39 mouse cellular contexts compared by ENCODE assay signal in the genomic region with DNA sequence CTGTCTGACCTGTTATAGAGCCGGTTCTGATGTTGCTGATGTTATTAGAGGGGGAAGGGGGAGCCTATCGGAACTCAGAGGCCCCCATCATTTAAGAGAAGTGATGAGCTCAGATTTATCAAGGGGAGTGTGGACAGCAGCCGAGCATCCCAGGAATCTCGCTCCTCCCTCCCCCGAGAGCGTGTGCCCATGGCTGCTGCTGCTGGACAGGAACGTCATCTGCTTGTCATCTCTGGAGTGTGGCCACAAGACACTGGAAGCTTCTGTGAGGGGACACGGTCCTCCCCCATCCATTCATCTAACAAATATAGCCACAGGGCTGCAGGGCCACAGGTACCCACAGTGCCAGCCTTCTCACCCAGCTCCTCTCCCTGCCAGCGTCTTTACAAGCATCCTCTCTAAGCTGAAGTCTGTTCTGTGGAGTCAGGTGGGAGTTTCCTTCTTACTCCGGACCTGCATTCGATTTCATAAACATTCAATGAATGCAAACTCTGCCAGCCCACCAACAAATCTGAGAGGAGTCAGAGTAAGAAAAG. TPM values are rescaled to one million over a fixed set of nuclear protein-coding genes. Genes with fewer than 3 reads are reported as not detected.
"Had no signal": no experiment of that assay in that cellular context is flagged by ENCODE, and none has a peak within 500 bp of the region (broad histone marks: within the 10 kb centered on the region; RNA-seq: fewer than 3 reads in every experiment).

No protein-coding gene starts in this region.

- H3K36me3 ChIP-seq: liver, embryonic 13.5 days; liver, embryonic 15.5 days; lung, embryonic 15.5 days; midbrain, embryonic 13.5 days; midbrain, embryonic 15.5 days had no signal

- H3K27ac ChIP-seq: limb, embryonic 10.5 days; limb, embryonic 12.5 days; limb, embryonic 13.5 days; limb, embryonic 15.5 days; liver, embryonic 12.5 days; liver, embryonic 13.5 days; liver, embryonic 14.5 days; liver, embryonic 15.5 days; lung, embryonic 15.5 days; macrophage; midbrain, embryonic 10.5 days; midbrain, embryonic 12.5 days; midbrain, embryonic 13.5 days; midbrain, embryonic 15.5 days; neural tube, embryonic 12.5 days; neural tube, embryonic 13.5 days had no signal

- H3K9me3 ChIP-seq: limb, embryonic 10.5 days; limb, embryonic 12.5 days; limb, embryonic 13.5 days; limb, embryonic 15.5 days; liver, embryonic 12.5 days; liver, embryonic 13.5 days; liver, embryonic 15.5 days; lung, embryonic 15.5 days; megakaryocyte, embryonic 14.5 days; midbrain, embryonic 10.5 days; midbrain, embryonic 12.5 days; midbrain, embryonic 13.5 days; midbrain, embryonic 15.5 days; neural tube, embryonic 12.5 days; neural tube, embryonic 13.5 days had no signal

- ATAC-seq: liver, embryonic 12.5 days; liver, postnatal 0 days; lung, postnatal 0 days; midbrain, embryonic 13.5 days; midbrain, embryonic 15.5 days; midbrain, embryonic 16.5 days had no signal

- H3K4me1 ChIP-seq: midbrain, embryonic 12.5 days had no signal

- H3K4me3 ChIP-seq: limb, embryonic 10.5 days; limb, embryonic 12.5 days; limb, embryonic 13.5 days; limb, embryonic 15.5 days; liver, embryonic 12.5 days; liver, embryonic 13.5 days; liver, embryonic 15.5 days; lung, embryonic 15.5 days; megakaryocyte, embryonic 14.5 days; midbrain, embryonic 10.5 days; midbrain, embryonic 12.5 days; midbrain, embryonic 13.5 days; midbrain, embryonic 15.5 days; neural tube, embryonic 12.5 days; neural tube, embryonic 13.5 days had no signal

- H3K4me2 ChIP-seq: limb, embryonic 12.5 days; limb, embryonic 13.5 days; limb, embryonic 15.5 days; liver, embryonic 11.5 days; liver, embryonic 12.5 days; liver, embryonic 13.5 days; liver, embryonic 15.5 days; lung, embryonic 14.5 days; lung, embryonic 15.5 days; midbrain, embryonic 12.5 days; midbrain, embryonic 13.5 days; midbrain, embryonic 15.5 days; neural tube, embryonic 12.5 days; neural tube, embryonic 13.5 days had no signal

- H3K27me3 ChIP-seq: midbrain, embryonic 13.5 days; midbrain, embryonic 15.5 days had no signal

- DNase-seq: left cerebral cortex, postnatal 4 days; liver; liver, embryonic 13.5 days; liver, postnatal 0 days; lung, adult 18-20 months; lung, adult 2 months; lung, embryonic 14.5 days; lung, postnatal 10 days; lung, postnatal 14 days; lung, postnatal 36 days; lung, postnatal 4 days had no signal

- H3K9ac ChIP-seq: limb, embryonic 12.5 days; limb, embryonic 13.5 days; limb, embryonic 15.5 days; liver, embryonic 12.5 days; liver, embryonic 13.5 days; liver, embryonic 14.5 days; liver, embryonic 15.5 days; liver, postnatal 0 days; lung, embryonic 14.5 days; lung, embryonic 15.5 days; midbrain, embryonic 12.5 days; midbrain, embryonic 13.5 days; midbrain, embryonic 15.5 days; neural tube, embryonic 12.5 days; neural tube, embryonic 13.5 days had no signal

RNA-seq across cellular contexts. Expression of a gene that starts 1.4 kb away (rescaled TPM):
- total RNA-seq: left cerebral cortex, postnatal 36 days; left cerebral cortex, postnatal 4 days; megakaryocyte progenitor cell, adult 5-6 weeks; megakaryocyte, adult 5-6 weeks; megakaryocyte-erythroid progenitor cell, adult 5-6 weeks; monocyte, adult 5-6 weeks had no signal
- polyA plus RNA-seq: limb, embryonic 10.5 days; liver, embryonic 11.5 days; macrophage; midbrain, embryonic 12.5 days had no signal

RNA-seq across cellular contexts. Expression of a gene that starts 8.2 kb away (rescaled TPM):
- total RNA-seq: megakaryocyte-erythroid progenitor cell, adult 5-6 weeks; monocyte, adult 5-6 weeks had no signal

RNA-seq across cellular contexts. Expression of a gene that starts 14.8 kb away (rescaled TPM):
- total RNA-seq: megakaryocyte progenitor cell, adult 5-6 weeks; megakaryocyte, adult 5-6 weeks; megakaryocyte-erythroid progenitor cell, adult 5-6 weeks; midbrain, postnatal 0 days had no signal
- polyA plus RNA-seq: limb, embryonic 11.5 days; limb, embryonic 12.5 days; limb, embryonic 15.5 days; liver, embryonic 13.5 days; lung, embryonic 14.5 days; lung, embryonic 15.5 days; lung, embryonic 16.5 days; midbrain, embryonic 12.5 days; midbrain, embryonic 13.5 days; midbrain, embryonic 15.5 days; midbrain, embryonic 16.5 days; midbrain, postnatal 0 days; neural tube, embryonic 11.5 days; neural tube, embryonic 12.5 days; neural tube, embryonic 13.5 days had no signal

RNA-seq across cellular contexts. Expression of a gene that starts 48.9 kb away (rescaled TPM):
- total RNA-seq: monocyte, adult 5-6 weeks had no signal
